Mouse (Mus musculus): ENCODE results near the gene Ptar1. TPM values are rescaled to one million over a fixed set of nuclear protein-coding genes. Genes with fewer than 3 reads are reported as not detected.

Ptar1 gene
- polyA plus RNA-seq, 1 experiment: 0.03 TPM

- Histone ChIP-seq H3K4me3 (replicated peaks) (no peak overlapping the region), H3K9me3 (ENCODE audit: control insufficient read depth, low read length) (no peaks in the 10 kb centered on the region), H3K36me3 (ENCODE audit: control insufficient read depth) (no peaks in the 10 kb centered on the region), H3K27me3 (ENCODE audit: control insufficient read depth) (no peaks in the 10 kb centered on the region), H3K4me1 (ENCODE audit: control insufficient read depth) (no peaks in the 10 kb centered on the region)
- no peak for TF ChIP-seq TAL1 (IDR thresholded peaks at IDR 0.05; ENCODE audit: low read length)
Measured at GRCm38 (mm10) chr19:23770494-23771423, 83.5 kb downstream of the Ptar1 start.

DNA sequence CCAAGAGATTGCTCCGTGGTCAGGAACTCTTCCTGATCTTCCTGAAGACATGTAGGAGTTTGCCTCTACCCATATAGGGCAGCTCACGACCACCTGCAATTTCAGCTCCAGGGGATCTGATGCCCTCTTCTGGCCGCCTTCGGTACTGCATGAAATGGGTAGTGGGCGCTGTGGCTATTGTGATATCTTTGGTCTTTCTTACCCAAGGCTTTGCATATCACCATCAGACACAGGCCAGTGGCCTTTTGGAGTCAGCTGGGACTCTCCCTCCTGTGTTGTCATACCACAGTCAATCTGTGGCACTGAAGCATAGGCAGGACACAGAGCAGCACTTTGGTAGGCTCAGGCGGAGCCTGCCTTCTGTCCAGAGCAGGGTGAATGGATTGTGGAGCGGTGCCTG, 84.7 kb downstream of the Ptar1 start:
- Histone ChIP-seq H3K4me1 (ENCODE audit: control insufficient read depth) (no peaks in the 10 kb centered on the region), H3K9me3 (ENCODE audit: control insufficient read depth, low read length) (no peaks in the 10 kb centered on the region)
- TF ChIP-seq GATA1 (IDR thresholded peaks at IDR 0.05; ENCODE audit: low read length) (no peak), TAL1 (IDR thresholded peaks at IDR 0.05; ENCODE audit: low read length) (no peak)

GRCm38 (mm10) chr19:23775356-23775755, 88.1 kb downstream of the Ptar1 start:
- TF ChIP-seq GATA1 (IDR thresholded peaks at IDR 0.05; ENCODE audit: low read length): no peak
- no peak for TF ChIP-seq TAL1 (IDR thresholded peaks at IDR 0.05; ENCODE audit: low read length)
- H3K9me3 ChIP-seq (ENCODE audit: control insufficient read depth, low read length): no peaks in the 10 kb centered on the region
- no peaks in the 10 kb centered on the region for H3K36me3 ChIP-seq (ENCODE audit: control insufficient read depth)

More for the DNA sequence above, 84.7 kb downstream of the Ptar1 start:
- no peaks in the 10 kb centered on the region for H3K27me3 ChIP-seq (ENCODE audit: control insufficient read depth)
- H3K4me3 ChIP-seq (replicated peaks): no peak overlapping the region
- H3K36me3 ChIP-seq (ENCODE audit: control insufficient read depth): no peaks in the 10 kb centered on the region

DNA sequence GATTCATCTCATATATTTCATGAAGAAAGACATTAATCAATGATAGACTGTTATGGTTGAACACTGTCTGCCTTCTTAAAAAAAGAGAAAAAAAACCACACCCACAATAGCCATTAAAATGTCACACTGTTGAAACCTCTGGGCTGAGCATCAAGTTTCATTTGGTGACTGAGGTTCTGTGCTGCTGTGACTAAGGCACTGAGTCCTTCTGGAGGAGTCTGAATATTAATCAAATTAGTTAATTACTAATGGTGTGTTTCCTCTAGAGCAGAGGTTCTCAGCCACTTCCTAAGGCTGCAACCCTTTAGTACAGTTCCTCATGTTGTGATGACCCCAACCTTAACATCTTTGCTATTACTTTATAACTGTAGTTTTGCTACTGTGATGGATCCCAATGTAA, 91.9 kb downstream of the Ptar1 start:
- Histone ChIP-seq H3K4me3 (replicated peaks) (no peak overlapping the region), H3K36me3 (ENCODE audit: control insufficient read depth) (no peaks in the 10 kb centered on the region), H3K4me1 (ENCODE audit: control insufficient read depth) (no peaks in the 10 kb centered on the region), H3K9me3 (ENCODE audit: control insufficient read depth, low read length) (no peaks in the 10 kb centered on the region), H3K27me3 (ENCODE audit: control insufficient read depth) (no peaks in the 10 kb centered on the region)
- no peak for TF ChIP-seq GATA1 (IDR thresholded peaks at IDR 0.05; ENCODE audit: low read length)
- TF ChIP-seq TAL1 (IDR thresholded peaks at IDR 0.05; ENCODE audit: low read length): no peak

More at GRCm38 (mm10) chr19:23775356-23775755, 88.1 kb downstream of the Ptar1 start:
- H3K4me1 ChIP-seq (ENCODE audit: control insufficient read depth): no peaks in the 10 kb centered on the region
- no peaks in the 10 kb centered on the region for H3K27me3 ChIP-seq (ENCODE audit: control insufficient read depth)
- no peak overlapping the region for H3K4me3 ChIP-seq (replicated peaks)

DNA sequence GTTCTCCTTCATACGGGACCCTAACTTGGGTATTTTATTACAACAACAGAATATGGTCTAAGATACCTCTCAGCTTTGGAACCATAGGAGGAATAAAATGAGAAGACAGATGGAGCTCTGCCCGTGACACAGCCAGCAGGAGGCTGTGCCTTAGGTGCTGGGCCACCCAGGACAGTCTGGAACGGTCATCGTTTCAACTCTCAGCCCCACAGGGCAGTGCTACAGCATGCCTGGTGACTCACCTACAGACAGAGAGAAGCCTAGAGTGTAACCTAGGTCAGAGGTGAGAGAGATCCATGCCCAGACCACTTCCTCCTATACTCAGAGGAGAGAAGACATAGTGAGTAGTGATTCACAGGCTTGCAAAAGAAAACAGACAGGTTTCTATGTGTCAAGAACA, 92.9 kb downstream of the Ptar1 start:
- no peaks in the 10 kb centered on the region for H3K9me3 ChIP-seq (ENCODE audit: control insufficient read depth, low read length)
- no peaks in the 10 kb centered on the region for H3K36me3 ChIP-seq (ENCODE audit: control insufficient read depth)
- H3K4me3 ChIP-seq (replicated peaks): no peak overlapping the region
- TF ChIP-seq TAL1 (IDR thresholded peaks at IDR 0.05; ENCODE audit: low read length) (no peak), GATA1 (IDR thresholded peaks at IDR 0.05; ENCODE audit: low read length) (no peak)
- no peaks in the 10 kb centered on the region for H3K27me3 ChIP-seq (ENCODE audit: control insufficient read depth)
- H3K4me1 ChIP-seq (ENCODE audit: control insufficient read depth): no peaks in the 10 kb centered on the region

Other genes with a start within 250 kb of the Ptar1 start
- gene Mamdc2, start 239.0 kb upstream of the Ptar1 start, polyA plus RNA-seq (2012): not detected in 2 replicates
- gene 1700028P14Rik, start 34.6 kb upstream of the Ptar1 start, polyA plus RNA-seq (2012): not detected in 2 replicates
- gene Apba1, start 71.5 kb downstream of the Ptar1 start, polyA plus RNA-seq (2012): not detected in 2 replicates